Mouse (Mus musculus): ENCODE results near the gene 4933430I17Rik. TPM values are rescaled to one million over a fixed set of nuclear protein-coding genes. Genes with fewer than 3 reads are reported as not detected.
"Not testable (repeated sequence)": the region's sequence is repeated elsewhere in the genome, so short reads cannot be mapped to it uniquely, and the experiment has no call there.

4933430I17Rik gene
- under 1 TPM; 0.37 to 0.53 TPM for total RNA-seq (2021)

- DNase-seq (ENCODE audit: low spot score in 2 of 2), result peak; percentile 96 to 97
- intact Hi-C loops (cut with DNase I), result no loop called here
Measured at GRCm38 (mm10) chr4:62524651-62525488, at the start of gene 4933430I17Rik, which contains the start of gene Pole3. TSS of gene 4933430I17Rik (plus strand) at chr4:62525369. TSS of gene Pole3 (minus strand) at chr4:62525068.

GRCm38 (mm10) chr4:62475793-62476192 lies 49.4 kb upstream of the 4933430I17Rik start:
- no peak for DNase-seq (ENCODE audit: low spot score in 2 of 2)

DNA sequence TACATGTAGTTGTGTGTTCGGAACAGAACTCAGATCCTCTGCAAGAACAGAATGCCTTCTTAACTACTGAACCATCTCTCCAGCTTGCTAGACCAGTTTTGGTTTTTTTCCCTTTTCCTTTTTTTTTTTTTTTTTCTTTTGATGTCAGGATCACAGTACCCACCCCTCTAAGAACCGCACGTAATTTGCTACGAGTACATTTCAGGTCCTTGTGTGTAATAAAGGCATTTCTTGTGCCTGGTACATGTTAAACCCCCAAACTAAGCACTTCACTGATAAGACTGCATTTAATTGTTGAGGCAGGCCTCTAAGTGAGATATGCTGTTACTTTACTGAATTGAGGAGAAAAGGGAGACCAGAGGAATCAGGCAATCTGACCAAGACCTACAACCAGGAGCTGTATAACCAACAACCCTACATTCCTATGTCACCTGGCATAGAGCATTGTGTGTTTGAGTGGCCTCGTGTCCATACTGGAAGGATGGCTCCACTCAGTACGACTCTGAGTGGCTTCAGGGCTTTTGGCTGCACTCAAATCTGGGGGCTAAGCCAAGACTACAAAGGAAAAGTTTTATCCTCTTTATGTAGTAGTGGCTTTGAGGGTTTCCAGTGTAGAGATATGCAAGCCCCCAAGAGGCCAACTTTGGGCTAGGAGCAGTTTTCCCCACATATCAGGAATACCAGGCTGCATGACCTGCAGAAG lies 47.5 kb upstream of the 4933430I17Rik start:
- intact Hi-C loops (cut with DNase I), result no loop called here
- no peak for DNase-seq (ENCODE audit: low spot score in 2 of 2)

More at GRCm38 (mm10) chr4:62475793-62476192, 49.4 kb upstream of the 4933430I17Rik start:
- intact Hi-C loops (cut with DNase I), result no loop called here

DNA sequence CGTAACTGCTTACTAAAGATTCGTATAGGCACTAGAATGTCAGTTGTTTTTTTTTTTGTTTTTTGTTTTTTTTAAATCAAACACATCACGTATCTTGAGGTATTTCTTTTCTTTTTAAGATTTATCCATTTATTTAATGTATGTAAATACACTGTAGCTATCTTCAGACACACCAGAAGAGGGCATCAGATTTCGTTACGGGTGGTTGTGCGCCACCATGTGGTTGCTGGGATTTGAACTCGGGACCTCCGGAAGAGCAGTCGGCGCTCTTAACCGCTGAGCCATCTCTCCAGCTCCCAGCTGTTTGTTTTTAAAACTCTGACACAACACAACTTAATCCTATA lies 45.6 kb upstream of the 4933430I17Rik start:
- DNase-seq (ENCODE audit: low spot score in 2 of 2); intact Hi-C loops (cut with DNase I): not testable (repeated sequence)

DNA sequence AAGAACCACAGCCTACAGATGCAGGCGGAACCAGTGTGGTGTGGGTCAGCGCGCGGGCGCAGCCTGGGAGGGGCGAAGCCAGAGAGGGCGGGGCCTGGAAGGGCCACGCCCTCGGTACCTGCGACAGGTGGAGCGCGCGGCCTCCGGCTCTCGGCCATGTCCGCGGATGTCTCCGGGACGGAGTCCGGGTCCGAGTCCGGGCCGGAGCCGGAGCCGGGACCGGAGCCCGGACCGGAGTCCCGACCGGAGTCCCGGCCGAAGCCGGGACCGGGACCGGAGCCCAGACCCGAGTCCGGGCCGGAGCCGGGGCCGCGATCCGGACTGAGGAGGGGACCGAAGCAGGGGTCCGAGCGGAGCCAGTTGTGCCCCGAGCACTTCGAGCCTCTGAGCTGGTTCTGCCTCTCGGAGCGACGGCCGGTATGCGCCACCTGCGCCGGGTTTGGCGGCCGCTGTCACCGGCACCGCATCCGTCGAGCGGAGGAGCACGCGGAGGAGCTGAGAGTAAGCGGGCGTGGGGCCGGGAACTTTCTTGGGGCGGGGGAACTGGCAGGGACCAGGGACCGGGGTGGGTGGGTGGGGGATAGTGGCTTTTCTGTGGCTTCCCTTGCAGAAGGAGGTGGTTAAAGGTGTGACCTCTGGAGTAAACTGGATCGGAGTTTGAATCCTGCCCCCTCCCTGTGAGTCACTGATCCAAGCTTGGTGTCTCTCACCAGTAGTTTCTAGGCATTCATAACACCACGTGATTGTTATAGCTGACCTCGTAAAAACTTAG lies 45.0 kb upstream of the 4933430I17Rik start, which contains the start of gene Bspry:
Bspry (plus strand) TSS at position 117 of the 772 bp plus-strand sequence.
- intact Hi-C loops (cut with DNase I), result no loop called here
- no peak for DNase-seq (ENCODE audit: low spot score in 2 of 2)

DNA sequence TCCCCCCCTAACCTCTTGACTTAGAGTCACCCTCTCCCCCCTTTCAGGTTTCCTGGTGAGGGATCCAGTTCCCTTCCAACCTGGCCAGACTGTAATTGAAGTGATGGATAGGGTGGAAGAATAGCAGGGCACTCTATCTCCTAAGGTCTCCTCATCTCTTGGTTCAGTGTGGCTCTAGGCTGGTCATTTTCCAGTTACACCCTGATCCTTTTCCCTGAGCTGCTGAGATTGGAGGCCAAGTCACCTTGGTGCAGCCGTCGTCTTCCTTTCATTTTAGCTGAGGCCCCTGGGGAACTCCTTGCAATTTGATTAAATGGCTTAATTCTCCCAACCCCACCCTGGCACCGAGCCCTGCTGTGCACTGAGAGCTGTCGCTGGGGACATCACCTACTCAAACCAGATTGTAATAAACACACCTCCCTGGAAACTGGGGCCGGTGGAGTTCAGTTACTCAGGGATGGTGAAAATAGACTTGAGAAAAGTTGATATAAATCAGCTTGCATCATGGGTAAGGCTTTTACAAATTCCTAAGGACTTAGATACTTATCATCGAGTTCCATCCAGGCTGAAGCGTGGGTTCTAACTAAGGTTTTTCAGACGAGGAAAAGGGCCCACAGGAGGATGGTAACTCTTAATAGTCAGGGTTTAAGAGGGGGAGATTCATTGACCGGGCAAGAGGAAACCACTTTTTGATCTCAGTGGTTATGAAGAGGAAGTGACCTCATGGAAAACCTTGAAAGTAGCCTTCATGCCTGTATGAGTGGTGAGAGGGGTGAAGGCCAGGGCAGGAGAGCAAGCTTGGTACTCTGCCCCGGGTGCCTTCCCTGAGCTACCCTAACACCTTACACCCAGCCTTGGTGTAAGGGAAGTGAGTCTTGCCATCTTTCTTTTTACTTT lies 44.2 kb upstream of the 4933430I17Rik start:
- no peak for DNase-seq (ENCODE audit: low spot score in 2 of 2)
- intact Hi-C loops (cut with DNase I), result no loop called here

GRCm38 (mm10) chr4:62484928-62485327 lies 40.2 kb upstream of the 4933430I17Rik start:
- no peak for DNase-seq (ENCODE audit: low spot score in 2 of 2)
- intact Hi-C loops (cut with DNase I), result no loop called here

GRCm38 (mm10) chr4:62485450-62486161 lies 39.6 kb upstream of the 4933430I17Rik start:
- intact Hi-C loops (cut with DNase I), result no loop called here
- DNase-seq (ENCODE audit: low spot score in 2 of 2), result no peak

GRCm38 (mm10) chr4:62486162-62486696 lies 38.9 kb upstream of the 4933430I17Rik start:
- DNase-seq (ENCODE audit: low spot score in 2 of 2), result no peak
- intact Hi-C loops (cut with DNase I), result no loop called here

DNA sequence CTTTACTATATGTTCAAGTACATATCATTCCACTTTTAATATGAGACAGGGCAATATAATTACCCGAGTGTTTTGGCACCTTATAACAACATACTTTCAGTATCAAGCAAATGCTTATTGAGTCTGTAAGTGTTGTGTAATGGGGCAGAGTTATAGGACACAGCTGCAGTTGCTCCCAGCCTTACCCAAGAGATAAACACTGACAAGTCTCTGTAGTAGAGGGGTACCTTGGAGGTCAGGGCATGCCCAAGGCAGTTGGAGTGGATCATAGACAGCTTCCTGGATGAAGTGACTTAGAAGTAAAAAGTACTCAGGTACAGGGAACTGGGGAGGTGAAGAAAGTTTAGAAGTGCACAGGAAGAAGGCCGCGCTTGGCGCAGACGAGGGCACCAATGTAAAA lies 38.0 kb upstream of the 4933430I17Rik start:
- intact Hi-C loops (cut with DNase I), result no loop called here
- DNase-seq (ENCODE audit: low spot score in 2 of 2), result no peak

DNA sequence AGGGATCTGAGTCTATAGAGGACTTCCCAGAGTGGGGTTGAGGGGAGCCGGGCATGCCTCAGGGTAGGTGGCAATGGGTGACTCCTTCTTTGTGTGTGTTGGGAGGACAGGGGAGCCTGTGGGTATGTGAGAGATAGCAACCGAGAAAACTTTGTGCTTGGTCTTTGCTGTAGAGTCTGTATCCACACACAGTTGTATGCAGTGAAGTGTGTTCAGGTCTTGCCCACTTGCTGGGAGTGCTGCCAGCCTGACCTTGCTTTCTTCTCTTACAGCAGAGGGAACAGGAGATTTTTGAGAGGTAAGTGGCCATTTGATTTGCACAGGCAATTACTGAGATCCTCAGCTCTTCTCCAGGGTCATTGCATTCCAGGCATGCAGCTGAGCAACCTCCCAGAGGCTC lies 37.3 kb upstream of the 4933430I17Rik start:
- intact Hi-C loops (cut with DNase I), result no loop called here
- no peak for DNase-seq (ENCODE audit: low spot score in 2 of 2)

- peak in 1 of 2 experiments; percentile 43 for DNase-seq (ENCODE audit: low spot score in 2 of 2)
- intact Hi-C loops (cut with DNase I), result no loop called here
Measured at GRCm38 (mm10) chr4:62492682-62493081, 32.5 kb upstream of the 4933430I17Rik start.

DNA sequence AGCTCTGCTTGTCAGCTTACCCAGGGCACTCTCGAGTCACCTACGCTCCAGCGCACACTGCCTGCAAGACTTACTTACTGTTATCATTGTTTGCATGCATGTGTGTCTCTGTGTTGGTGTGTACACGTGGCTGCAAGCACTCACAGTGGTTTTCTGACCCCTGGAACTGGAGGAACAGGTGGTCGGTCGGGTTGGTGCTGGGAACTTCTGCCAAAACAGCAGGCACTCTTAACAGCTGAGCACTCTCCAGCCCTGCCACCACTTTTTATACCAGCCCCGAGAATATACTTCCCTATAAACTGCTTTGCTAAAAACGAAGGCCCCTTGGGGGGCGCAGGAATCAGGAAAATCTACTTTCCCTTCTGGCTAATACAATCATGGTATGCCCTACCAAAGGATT lies 30.9 kb upstream of the 4933430I17Rik start:
- DNase-seq (ENCODE audit: low spot score in 2 of 2), result no peak
- intact Hi-C loops (cut with DNase I), result no loop called here

GRCm38 (mm10) chr4:62495946-62496345 lies 29.2 kb upstream of the 4933430I17Rik start:
- no peak for DNase-seq (ENCODE audit: low spot score in 2 of 2)
- intact Hi-C loops (cut with DNase I), result no loop called here

GRCm38 (mm10) chr4:62496815-62497214 lies 28.4 kb upstream of the 4933430I17Rik start:
- intact Hi-C loops (cut with DNase I), result no loop called here
- peak; percentile 62 to 89 for DNase-seq (ENCODE audit: low spot score in 2 of 2)

GRCm38 (mm10) chr4:62500799-62501198 lies 24.4 kb upstream of the 4933430I17Rik start:
- no peak for DNase-seq (ENCODE audit: low spot score in 2 of 2)
- intact Hi-C loops (cut with DNase I), result loop anchor here (2.0 kb wide), 1 partner anchor 70 kb away; no protein-coding TSS in a partner anchor

- intact Hi-C loops (cut with DNase I), result loop anchor here (2.0 kb wide), 1 partner anchor 71 kb away; no protein-coding TSS in a partner anchor
- no peak for DNase-seq (ENCODE audit: low spot score in 2 of 2)
Measured at GRCm38 (mm10) chr4:62501534-62501933, 23.6 kb upstream of the 4933430I17Rik start.
